Mouse (Mus musculus) right cerebral cortex, postnatal 36 days (tissue): ENCODE data around the gene Gja5.

Experiments used
- DNase-seq, 2 experiments: peaks; one replicate each; pipeline ENCODE4 v3.0.0; 2022; ENCODE audit warnings: low spot score in 2 of 2, mixed read lengths in 1 of 2

Gja5 gene

DNA sequence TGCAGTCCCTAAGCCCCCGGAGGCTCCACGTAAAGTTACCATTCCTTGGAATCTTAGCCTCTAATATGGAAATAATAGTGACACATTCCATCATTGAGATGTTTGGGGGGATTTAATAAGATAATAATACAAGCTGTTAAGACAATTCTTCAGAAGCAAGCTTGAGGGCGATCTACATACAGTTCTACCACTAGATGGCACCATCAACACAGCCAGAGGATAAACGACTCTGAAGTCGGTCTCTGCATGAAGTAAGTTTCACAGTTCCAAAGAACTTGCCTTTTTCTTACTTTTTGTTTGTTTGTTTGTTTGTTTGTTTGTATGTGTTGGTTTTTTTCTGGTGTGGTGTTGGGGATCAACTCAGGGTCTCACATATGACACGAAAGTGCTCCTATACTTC lies 31.7 kb downstream of the Gja5 start:
- no peak for DNase-seq

DNA sequence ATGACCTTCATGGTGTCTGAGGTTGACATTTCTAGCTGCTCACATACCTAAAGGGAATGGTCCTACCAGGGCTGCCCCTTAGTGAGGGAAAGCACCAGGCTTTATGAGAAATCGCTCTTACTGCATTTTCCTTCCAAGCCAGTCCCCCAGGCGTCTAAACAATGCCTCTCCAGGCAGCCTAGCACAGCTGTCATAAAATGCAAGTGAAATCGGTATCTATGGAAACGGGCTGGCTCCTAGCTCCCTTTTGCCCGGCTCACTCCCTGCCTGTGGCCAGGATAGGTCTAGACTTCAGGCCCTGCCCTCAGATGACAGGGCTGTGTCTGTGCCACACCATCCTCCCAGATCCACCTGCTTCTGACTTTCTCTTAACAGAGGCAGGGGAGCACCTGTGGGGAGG lies 33.1 kb downstream of the Gja5 start:
- no peak for DNase-seq

DNA sequence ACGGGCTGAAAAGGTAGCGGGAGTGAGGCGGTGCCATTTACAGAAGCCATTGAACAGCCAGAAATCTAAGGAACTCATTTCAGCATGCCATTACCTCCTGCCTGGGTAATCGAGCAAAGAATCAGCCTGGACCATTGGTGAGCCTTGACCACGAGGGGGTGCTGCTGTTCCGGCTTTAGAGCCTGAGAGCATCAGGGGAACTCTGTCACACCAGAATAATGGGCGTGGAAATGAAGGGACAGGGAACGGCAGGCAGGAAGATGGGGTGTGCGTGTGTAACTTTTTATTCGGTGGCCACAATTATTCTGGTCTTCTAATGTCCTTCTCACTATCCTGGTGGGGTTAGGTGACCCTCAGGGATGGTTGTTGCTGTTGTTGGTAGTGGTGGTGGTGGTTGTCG lies 34.2 kb downstream of the Gja5 start:
- DNase-seq: peak; percentile 73 to 83

DNA sequence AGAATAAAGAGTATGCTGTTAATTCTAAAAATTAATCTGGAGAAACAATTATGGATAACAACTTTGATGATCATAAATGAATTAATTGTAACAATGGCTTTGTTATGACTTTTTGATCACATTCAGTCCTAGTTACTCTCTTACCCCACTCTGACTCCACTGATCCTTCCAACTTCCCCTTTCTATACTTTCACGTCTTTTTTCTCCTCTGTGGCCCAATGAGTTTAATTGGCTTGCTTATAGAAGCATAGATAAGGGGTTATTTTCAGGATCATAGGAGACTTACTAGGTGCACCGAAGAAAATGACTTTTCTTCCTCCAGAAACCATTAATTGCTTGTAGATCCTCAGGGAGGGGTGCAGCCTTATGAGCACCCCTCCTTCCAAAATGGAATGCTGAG lies 38.2 kb downstream of the Gja5 start:
- no peak for DNase-seq

DNA sequence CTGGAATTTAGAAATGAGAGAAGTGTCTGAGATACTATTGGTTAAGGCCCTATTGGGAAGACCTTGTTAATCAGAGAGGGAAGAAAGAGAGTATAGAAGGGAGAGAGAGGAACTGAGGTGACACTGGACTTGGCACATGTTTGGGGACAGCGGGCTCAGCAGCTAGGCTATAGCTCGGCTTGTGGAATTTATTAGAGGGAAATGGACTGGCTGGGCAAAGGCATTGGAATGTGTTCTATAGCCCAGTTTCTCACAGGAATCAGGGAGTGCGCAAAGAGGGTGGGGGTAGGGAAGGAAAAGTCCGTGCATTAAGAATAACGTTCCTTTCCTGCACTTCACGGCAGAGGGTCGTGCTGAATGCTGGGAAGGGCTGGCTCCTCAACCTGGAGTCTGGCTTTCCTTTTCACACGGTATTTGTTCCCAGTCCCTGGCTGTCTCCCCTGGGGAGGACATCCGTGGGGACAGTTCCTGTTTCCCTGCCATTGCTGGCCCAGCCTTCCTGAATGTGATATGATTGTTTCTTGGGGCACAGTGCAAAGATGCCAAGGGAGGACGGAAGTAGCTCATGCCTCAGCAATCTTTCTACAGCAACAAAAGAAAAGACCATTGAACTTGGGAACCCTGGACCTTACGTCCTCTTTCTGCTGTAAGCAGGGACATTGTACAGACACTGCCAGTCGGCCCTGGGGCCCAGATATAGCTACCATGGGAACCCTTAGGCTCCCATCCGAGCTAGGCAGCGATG lies 49.2 kb downstream of the Gja5 start:
- DNase-seq: no peak

DNA sequence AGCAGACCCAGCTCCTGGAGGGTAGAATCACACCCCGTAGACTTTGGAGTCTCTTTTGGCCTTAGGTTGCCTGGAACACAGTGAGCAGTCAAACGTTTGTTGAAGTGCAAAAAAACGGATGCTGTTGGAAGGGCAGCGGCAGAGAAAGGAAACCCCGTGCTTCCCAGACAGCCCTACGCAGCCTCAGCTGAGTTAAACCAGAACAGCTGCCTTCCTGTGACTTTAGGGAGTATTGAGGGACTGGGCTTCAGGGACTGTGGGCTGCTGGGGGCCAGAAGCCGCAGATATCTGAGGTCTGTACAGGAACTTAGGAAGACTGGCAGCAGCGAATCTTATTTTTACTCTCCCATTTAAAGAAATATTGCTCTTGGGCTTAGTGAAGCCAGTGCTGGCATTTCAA lies 56.1 kb downstream of the Gja5 start:
- DNase-seq: no peak

DNA sequence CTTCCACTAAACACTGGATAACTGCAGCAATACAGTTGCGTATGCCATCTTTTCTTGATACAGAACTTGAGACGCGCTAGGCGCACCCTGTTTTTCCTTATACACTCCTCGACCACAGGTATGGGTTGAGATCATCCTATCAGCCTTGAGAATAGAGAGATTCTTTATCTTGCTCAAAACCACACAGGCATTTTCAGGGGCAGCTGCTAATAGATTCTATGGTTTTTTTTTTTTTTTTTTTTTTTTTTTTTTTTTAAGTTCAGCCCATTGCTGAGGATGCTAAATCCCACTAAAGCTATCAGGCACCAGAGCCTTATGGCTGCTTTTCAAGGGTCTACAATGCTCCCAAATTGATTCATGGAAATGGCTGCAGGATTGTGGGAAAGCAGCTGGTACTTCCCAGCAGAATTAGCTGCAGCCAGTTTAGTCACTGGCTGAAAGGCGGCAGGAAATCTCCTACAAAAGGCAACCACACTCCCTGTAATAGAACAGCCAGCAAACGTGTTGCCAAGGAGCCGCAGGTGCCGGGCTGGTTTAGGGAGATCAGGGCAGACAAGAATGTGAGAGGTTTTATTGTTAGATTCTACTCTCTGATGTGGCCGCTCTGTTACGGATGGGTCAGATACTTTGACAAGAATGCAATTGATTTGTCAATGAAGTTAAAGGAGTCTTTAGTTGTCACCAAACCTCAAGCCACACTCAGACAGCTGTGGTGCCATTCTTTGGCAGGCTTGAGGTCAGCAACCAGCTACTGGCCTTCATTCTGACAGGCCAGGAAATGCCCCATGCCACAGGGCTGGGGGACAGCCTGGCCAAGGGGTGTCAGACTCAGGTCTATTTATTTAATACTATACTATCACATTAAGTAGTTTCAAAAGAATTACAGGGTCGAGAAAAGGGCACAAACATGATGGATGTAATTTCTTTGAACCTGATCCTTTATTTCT lies 58.9 kb downstream of the Gja5 start:
- no peak for DNase-seq

DNA sequence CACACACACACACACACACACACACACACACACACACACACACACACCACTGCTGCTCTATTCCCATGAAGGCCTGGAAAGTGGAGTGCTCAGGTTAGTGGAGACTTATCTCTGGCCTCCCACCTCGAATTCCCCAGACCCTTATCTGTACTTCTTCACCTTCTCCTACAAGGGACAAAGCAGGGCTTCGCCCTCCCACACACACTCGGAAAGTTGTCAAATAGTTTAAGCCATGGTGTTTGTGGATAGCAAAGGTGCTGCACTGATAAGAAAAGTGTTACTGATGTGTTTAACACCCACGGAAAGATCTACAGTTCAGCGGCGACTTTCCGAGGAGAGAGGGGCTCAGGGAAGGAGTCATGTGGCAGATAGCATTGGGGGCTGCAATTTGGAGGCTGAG lies 66.5 kb downstream of the Gja5 start:
- DNase-seq: no peak

DNA sequence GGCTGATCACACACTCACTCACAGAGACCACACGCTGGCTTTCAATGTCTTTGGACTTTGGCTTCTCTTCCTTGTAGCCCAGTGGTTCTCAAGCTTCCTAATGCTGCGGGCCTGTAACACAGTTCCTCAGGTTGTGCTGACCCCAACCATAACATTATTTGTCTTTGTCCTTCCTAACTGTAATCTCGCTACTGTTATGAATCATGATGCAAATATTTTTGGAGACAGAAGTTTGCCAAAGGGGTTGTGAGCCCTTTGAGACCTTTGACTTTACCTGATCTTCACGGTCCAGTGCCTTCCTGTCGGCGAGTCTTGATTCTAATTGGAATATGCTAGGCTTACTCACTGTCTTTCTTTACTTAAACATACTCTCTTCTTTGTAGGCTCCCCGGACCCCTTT lies 70.0 kb downstream of the Gja5 start:
- DNase-seq: no peak

DNA sequence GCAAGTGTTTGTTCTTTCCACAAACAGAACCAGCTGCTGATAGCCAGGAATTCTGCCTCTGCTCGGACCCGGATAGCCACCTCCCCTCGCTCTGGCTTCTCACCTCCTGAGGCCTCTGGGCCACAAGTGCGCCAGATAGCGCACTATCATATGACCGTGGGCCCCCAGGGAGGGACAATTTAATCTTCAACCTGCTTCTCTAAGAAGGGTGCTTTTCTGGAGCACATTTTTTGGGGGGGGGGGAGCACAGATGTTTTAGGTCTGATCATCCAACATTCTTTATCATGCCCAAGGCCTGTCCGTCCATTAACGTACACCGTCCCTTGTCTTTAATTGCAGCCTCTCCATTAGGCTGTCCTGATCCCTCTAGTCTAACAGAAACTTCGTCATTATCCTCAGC lies 71.1 kb downstream of the Gja5 start:
- DNase-seq: no peak

DNA sequence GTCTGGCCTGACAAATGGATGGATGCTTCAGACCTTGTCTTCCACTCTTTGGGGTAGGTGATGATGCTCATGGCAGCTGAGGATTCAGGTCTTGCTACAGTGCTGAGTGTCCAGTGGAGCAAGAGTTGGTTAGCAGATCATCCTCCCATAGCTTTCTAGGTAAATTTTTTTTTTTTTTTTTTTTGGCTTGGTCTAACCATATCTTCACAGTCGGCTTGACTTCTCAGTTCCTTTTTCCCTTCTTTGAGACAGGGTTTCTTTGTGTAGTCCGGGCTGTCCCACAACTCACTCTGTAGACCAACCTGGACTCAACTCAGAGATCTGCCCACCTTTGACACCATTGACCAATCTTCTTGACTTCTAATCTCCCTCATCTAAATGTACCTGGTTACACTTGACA lies 73.0 kb downstream of the Gja5 start:
- no peak for DNase-seq

DNA sequence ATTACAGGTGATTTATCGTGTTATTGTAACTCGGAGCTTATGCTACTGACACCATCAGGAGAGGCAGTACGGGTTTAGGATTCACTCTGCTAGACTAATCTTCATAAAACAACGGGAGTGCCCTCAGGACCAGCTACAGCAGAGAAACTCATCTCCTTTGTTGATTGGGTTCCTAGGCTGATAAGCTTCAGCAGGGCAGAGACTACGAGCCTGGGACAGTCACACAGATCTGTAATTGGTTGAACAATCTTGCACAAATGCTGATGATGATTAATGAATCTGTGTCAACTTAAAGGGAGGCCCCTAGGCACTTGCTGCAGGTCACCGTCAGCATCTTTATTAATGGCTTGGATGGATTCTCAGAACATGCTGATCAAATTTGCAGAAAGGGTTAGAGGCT lies 74.0 kb downstream of the Gja5 start:
- no peak for DNase-seq

DNA sequence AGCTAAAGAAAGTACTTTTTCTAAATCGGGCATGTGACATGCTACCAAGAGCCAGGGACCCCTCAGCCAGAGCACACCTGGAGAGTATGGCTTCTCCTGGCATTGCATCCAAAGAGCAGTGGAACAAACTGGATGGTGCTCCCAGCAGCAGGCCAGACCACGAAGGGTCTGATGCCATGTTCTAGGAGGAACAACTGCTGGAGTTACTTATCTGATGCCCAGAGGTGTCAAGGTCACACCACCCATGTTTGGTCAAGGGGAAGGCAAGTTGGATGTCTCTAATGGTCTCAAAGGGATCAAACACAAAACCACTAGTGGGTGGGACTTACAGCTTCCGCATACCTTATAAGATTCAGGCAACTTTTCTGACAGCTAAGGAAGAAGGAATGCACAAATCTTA lies 74.5 kb downstream of the Gja5 start:
- DNase-seq: no peak

DNA sequence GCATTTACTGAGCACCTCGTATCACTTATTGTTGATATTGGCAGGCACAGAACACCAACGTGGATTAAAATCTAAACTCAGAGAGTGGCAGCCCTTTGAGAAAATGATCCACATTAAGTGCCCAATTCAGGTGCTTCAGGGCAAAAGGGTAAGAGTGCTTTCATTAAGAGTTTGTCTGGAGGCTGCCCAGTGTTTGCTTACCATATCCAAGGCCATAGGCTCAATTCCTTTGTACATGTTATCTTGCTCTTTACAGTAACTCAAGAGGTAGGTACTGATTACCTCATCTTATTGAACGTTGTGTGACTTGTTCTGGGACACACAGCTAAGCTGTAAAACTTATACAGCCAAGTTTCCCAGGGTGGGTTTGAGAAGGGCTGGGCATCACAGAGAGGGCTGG lies 77.3 kb downstream of the Gja5 start:
- no peak for DNase-seq

DNA sequence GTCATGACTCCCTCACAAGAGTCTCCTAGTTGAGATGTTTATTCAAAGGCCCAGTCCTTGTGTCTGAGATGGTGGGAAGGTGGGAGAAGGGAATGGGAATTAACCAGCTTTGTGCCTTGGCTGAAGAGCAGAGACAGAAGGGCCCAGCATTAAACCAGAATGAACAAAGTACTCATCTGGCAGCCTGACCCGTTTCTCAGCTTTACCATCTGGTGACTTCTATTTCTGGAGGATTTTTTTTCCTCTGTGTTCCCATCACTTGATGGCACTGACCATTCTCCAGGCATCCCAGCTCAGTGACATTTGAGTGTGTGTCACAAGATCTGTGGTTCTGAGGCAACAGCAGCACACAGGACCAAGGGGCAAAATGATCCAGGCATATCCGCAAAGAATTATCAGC lies 78.2 kb downstream of the Gja5 start:
- no peak for DNase-seq

DNA sequence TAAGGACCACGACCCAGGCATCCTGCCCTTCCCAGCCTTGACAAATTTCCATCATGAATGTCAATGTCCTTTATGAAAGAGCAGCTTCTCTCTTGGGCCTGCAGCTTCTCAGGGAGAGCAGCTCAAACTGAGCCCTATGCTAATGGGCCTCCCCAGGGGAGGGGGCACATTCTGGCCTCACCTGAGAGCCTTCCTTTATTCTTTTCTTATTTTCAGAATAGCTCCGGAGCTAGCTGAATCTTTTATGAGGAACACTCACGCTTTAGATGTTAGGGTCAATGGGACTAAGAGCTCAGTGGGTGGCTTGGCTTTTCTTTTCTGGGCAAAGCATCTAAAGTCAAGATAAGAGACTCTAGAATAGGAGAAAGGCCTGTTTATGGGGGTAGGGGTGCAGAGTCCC lies 88.0 kb downstream of the Gja5 start:
- no peak for DNase-seq

DNA sequence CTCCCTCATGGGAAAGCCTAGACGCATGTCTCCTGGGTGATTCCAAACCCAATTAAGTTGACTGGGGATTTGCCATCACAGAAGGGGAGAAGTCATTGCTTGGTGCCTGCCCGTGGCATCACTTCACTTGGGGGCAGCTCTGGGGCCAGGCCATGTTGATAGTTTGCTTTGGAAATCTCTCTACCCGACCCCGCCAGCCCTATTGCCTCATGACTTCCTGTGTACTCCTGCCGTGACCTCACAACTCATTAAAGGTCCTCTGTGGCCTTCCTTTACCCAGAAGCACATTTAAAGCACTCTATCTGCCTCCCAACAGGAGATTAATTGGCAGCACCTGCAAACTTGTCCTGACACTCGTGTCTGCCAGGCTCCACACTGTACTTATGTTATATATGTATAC lies 93.3 kb downstream of the Gja5 start:
- DNase-seq: no peak

DNA sequence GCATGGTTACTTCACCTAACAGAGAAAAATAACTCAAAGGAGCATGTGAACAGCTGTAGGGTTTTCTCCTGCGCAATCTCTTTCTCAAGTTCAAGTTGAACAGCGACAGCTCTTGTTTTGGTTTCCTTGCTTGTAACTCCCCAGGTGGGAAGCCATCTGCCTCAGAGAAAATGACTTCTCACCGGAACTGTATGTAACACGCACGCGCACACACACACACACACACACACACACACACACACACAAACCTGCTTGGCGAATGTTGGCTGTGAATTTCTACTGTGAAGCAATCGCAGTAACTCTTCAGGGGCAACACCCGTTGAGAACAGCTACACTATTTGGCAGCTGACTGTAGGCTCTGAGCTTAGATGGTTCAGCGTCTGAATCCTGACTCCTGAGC lies 98.6 kb downstream of the Gja5 start:
- peak in 1 of 2 experiments; percentile 16 for DNase-seq

DNA sequence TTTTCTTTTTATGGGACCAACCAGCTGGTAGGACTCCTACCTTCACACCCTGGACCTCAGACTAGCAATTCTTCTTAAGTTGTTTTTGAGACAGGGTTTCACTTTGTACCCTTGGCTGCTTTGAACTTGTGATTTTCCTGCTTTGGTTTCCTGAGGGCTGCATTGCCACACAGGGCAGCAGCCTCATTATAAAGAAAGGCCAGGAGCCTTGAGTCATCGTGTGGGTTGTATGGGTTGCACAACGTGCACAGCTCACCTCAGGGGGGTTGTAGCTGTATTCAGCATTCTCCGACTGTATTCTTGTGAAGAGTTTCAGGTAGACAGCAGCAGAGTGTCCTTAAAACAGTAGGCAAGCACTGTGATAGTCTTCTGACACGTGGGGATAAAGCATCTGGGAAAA lies 100.0 kb downstream of the Gja5 start:
- no peak for DNase-seq

DNA sequence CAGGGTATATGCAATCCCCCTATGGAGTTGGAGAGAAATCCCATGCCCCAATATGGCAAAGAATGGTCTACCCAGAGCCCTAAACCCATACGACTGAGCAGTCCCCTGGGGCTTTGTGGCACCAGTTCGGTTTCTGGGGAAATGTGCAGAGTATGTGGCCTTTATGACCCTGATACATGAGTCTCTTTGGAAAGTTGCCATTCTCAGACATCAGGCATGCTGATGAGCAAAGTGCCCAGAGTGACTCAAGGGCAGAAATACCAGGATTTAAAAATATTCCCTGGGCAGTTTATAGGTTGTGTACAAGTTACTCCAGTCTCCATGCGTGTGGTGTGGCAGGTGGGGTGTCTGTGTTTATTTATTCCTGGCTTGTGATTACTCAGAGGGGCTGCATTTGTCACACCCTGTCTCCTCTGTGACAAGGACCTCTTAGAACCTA lies 102.5 kb downstream of the Gja5 start:
- no peak for DNase-seq

DNA sequence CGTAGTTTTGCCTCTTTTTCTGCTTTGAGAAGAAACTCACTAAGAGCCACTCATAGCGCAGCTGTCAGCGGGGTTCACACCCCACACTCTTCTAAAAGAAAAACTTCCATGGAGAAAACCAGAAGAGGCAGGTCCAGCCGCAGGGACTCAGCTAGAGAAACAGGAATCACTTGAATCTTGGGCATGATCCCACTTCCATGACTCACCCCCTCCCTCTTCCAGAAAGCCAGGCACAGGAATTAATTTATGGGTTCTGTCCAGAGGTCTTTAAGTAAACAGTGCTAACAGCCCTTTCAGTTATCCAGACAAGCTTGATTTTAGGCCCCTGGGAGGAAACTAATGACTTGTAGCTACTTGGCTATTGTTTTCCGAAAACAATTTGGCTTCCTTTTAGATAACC lies 120.7 kb downstream of the Gja5 start:
- no peak for DNase-seq

DNA sequence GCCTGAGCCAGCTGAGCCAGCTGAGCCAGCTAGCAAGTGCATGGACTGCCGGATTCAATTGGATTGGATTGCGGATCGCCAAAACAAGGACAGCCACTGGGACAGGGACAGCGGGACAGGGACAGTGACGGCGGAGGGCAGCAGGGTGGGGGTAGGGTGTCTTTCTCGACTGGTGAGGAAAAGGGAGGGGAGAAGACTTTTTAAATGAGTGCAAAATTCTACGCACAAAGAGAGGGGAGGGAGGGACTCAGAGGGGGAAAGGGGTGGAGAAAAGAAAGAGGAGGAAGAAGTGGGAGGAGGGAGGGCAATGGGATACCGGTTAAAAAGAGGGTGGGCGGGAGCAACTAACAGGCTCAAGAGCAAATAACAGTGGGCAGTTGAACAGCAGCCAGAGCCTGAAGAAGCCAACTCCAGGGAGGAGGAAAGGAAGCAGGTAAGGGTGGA lies 127.6 kb downstream of the Gja5 start:
- no peak for DNase-seq

DNA sequence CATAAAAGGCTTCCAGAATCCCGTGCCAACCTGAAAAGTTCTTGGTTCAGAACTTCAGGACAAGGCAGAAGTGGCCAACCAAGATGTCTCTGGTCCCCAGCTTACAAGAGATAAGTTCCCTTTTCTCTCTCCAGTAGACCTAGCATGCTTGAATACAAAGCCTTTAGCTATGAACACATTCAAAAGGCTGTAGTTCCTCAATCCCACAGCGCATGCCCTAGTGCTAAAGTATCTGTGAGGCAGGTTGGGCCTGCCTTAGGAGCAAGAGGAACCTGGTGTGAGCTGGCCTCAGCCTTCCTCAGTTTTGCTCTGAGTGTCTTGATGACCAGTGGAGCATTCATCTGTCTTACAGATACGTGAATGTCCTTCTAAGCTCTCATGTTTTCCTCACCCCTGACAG lies 131.1 kb downstream of the Gja5 start:
- DNase-seq: no peak
